ENCODE assay signal across 13 mouse cellular contexts in genomic region chr16:50694045-50694444, GRCm38 (mm10).
"Had no signal": no experiment of that assay in that cellular context is flagged by ENCODE, and none has a peak within 500 bp of the region (broad histone marks: within the 10 kb centered on the region; RNA-seq: fewer than 3 reads in every experiment).

No protein-coding gene starts in this region.

- DNase-seq: gastrocnemius, postnatal 14 days; gastrocnemius, postnatal 36 days; heart, adult 18-20 months; heart, postnatal 10 days; heart, postnatal 4 days; kidney, adult 11 months; kidney, adult 2 months; kidney, adult 9 months; kidney, postnatal 25 days; kidney, postnatal 4 days had no signal

- ATAC-seq: hindbrain, postnatal 0 days; intestine, embryonic 16.5 days; liver, embryonic 12.5 days had no signal
